11 mouse cellular contexts compared by ENCODE assay signal in genomic region chr16:34962322-34962721, GRCm38 (mm10). TPM values are rescaled to one million over a fixed set of nuclear protein-coding genes. Genes with fewer than 3 reads are reported as not detected.
DNase-seq lines count a peak whose midpoint lies in the region; ATAC-seq and TF ChIP-seq lines count a peak whose summit lies in the region.
"Had no signal": no experiment of that assay in that cellular context is flagged by ENCODE, and none has a peak within 500 bp of the region (broad histone marks: within the 10 kb centered on the region; RNA-seq: fewer than 3 reads in every experiment).

No protein-coding gene starts in this region.

- H3K4me2 ChIP-seq in embryonic facial prominence, embryonic 13.5 days = no peak overlapping the region
- H3K4me2 ChIP-seq in lung, embryonic 14.5 days = no peak overlapping the region
- no peak overlapping the region for H3K4me2 ChIP-seq in stomach, embryonic 15.5 days
- no peak overlapping the region for H3K4me2 ChIP-seq in midbrain, embryonic 11.5 days
- no peak overlapping the region for H3K4me2 ChIP-seq in liver, postnatal 0 days (ENCODE audit: low read depth, low read length)

- H3K9me3 ChIP-seq in embryonic facial prominence, embryonic 13.5 days = no peaks in the 10 kb centered on the region
- H3K9me3 ChIP-seq in embryonic facial prominence, embryonic 10.5 days = no peaks in the 10 kb centered on the region
- no peaks in the 10 kb centered on the region for H3K9me3 ChIP-seq in lung, embryonic 14.5 days (ENCODE audit: low read depth, low read length)
- H3K9me3 ChIP-seq in stomach, embryonic 15.5 days = no peaks in the 10 kb centered on the region
- no peaks in the 10 kb centered on the region for H3K9me3 ChIP-seq in midbrain, embryonic 11.5 days (ENCODE audit: control insufficient read depth, low read length)
- no peaks in the 10 kb centered on the region for H3K9me3 ChIP-seq in liver, postnatal 0 days (ENCODE audit: low read length)

- peaks cover 57% of the 10 kb centered on the region for H3K4me1 ChIP-seq in embryonic facial prominence, embryonic 13.5 days
- peaks cover 57% of the 10 kb centered on the region for H3K4me1 ChIP-seq in embryonic facial prominence, embryonic 10.5 days
- peaks cover 63% of the 10 kb centered on the region for H3K4me1 ChIP-seq in lung, embryonic 14.5 days (ENCODE audit: insufficient read depth)
- peaks cover 51% of the 10 kb centered on the region for H3K4me1 ChIP-seq in lung, adult 2 months (ENCODE audit: control insufficient read depth, insufficient read depth, low read length)
- H3K4me1 ChIP-seq in stomach, embryonic 15.5 days = peaks cover 58% of the 10 kb centered on the region
- 0 out of 2 replicates have a peak, but pooled peaks cover 2% of the 10 kb centered on the region for H3K4me1 ChIP-seq in midbrain, embryonic 11.5 days (ENCODE audit: control insufficient read depth, insufficient read depth, low read length)
- peaks cover 40% of the 10 kb centered on the region for H3K4me1 ChIP-seq in liver, postnatal 0 days (ENCODE audit: insufficient read depth)

- no peak for TF ChIP-seq EP300 in liver, postnatal 0 days (IDR thresholded peaks at IDR 0.05; ENCODE audit: low read depth)

- intact Hi-C loops in heart, postnatal 14 days (cut with DNase I) = no loop called here

- no peak overlapping the region for H3K9ac ChIP-seq in embryonic facial prominence, embryonic 13.5 days
- H3K9ac ChIP-seq in lung, embryonic 14.5 days = no peak overlapping the region
- H3K9ac ChIP-seq in stomach, embryonic 15.5 days = no peak overlapping the region
- H3K9ac ChIP-seq in midbrain, embryonic 11.5 days (ENCODE audit: low read length) = no peak overlapping the region
- H3K9ac ChIP-seq in liver, postnatal 0 days (replicated peaks) = no peak overlapping the region
- H3K9ac ChIP-seq: liver, embryonic 14.5 days had no signal

- WGBS in embryonic facial prominence, embryonic 13.5 days = 71% methylated on average over 4 of the region's 4 CpGs
- 84% methylated on average over 4 of the region's 4 CpGs for WGBS in embryonic facial prominence, embryonic 10.5 days
- 37% methylated on average over 4 of the region's 4 CpGs for WGBS in lung, embryonic 14.5 days
- 24% methylated on average over 4 of the region's 4 CpGs for WGBS in lung, adult 2 months
- WGBS in stomach, embryonic 15.5 days = 34% methylated on average over 4 of the region's 4 CpGs
- WGBS in midbrain, embryonic 11.5 days = 90% methylated on average over 4 of the region's 4 CpGs
- WGBS in liver, postnatal 0 days (ENCODE audit: insufficient replicate concordance) = 69% methylated on average over 4 of the region's 4 CpGs

- DNase-seq in embryonic facial prominence, embryonic 10.5 days (ENCODE audit: low spot score) = no peak
- peak; percentile 82 for DNase-seq in lung, embryonic 14.5 days
- DNase-seq in lung, adult 2 months = no peak
- peak; percentile 29 to 58 for DNase-seq in heart, postnatal 14 days
- no peak for DNase-seq in midbrain, embryonic 11.5 days (ENCODE audit: low spot score, missing footprints)
- no peak for DNase-seq in liver, postnatal 0 days
- DNase-seq: B cell, adult 2 months had no signal

- 0 out of 2 replicates have a peak overlapping the region, but pooled peaks have one; percentile 3 for H3K27ac ChIP-seq in embryonic facial prominence, embryonic 13.5 days
- no peak overlapping the region for H3K27ac ChIP-seq in embryonic facial prominence, embryonic 10.5 days (replicated peaks)
- H3K27ac ChIP-seq in lung, embryonic 14.5 days (ENCODE audit: low read depth) = peak overlapping the region; percentile 67
- H3K27ac ChIP-seq in stomach, embryonic 15.5 days = peak overlapping the region; percentile 71
- H3K27ac ChIP-seq in midbrain, embryonic 11.5 days (ENCODE audit: low read depth, low read length) = no peak overlapping the region
- no peak overlapping the region for H3K27ac ChIP-seq in liver, postnatal 0 days (ENCODE audit: low read depth)
- H3K27ac ChIP-seq: liver, embryonic 14.5 days had no signal

- H3K27me3 ChIP-seq in embryonic facial prominence, embryonic 13.5 days = no peaks in the 10 kb centered on the region
- H3K27me3 ChIP-seq in embryonic facial prominence, embryonic 10.5 days (replicated peaks; ENCODE audit: low read depth, poor library complexity, severe bottlenecking) = 0 out of 2 replicates have a peak, but pooled peaks cover 8% of the 10 kb centered on the region
- H3K27me3 ChIP-seq in lung, embryonic 14.5 days (ENCODE audit: insufficient read depth, low read length) = no peaks in the 10 kb centered on the region
- H3K27me3 ChIP-seq in stomach, embryonic 15.5 days (replicated peaks) = no peaks in the 10 kb centered on the region
- H3K27me3 ChIP-seq in midbrain, embryonic 11.5 days (ENCODE audit: control insufficient read depth, insufficient read depth, low read length) = no peaks in the 10 kb centered on the region
- H3K27me3 ChIP-seq in liver, postnatal 0 days (ENCODE audit: insufficient read depth, low read length) = no peaks in the 10 kb centered on the region

- 0 out of 2 replicates have a peak, but pooled peaks cover under 1% of the 10 kb centered on the region for H3K36me3 ChIP-seq in embryonic facial prominence, embryonic 13.5 days
- no peaks in the 10 kb centered on the region for H3K36me3 ChIP-seq in embryonic facial prominence, embryonic 10.5 days (replicated peaks)
- H3K36me3 ChIP-seq in lung, embryonic 14.5 days (ENCODE audit: insufficient read depth) = peaks cover 49% of the 10 kb centered on the region
- H3K36me3 ChIP-seq in stomach, embryonic 15.5 days = no peaks in the 10 kb centered on the region
- no peaks in the 10 kb centered on the region for H3K36me3 ChIP-seq in midbrain, embryonic 11.5 days (ENCODE audit: control insufficient read depth, insufficient read depth, low read length)
- H3K36me3 ChIP-seq in liver, postnatal 0 days (replicated peaks; ENCODE audit: insufficient read depth, low read length) = 0 out of 2 replicates have a peak, but pooled peaks cover 3% of the 10 kb centered on the region

- ATAC-seq in embryonic facial prominence, embryonic 13.5 days (ENCODE audit: insufficient number of reproducible peaks, insufficient read depth, low FRiP score, low TSS enrichment, low read depth) = no peak
- no peak for ATAC-seq in lung, embryonic 14.5 days (ENCODE audit: insufficient read depth)
- ATAC-seq in stomach, embryonic 15.5 days (ENCODE audit: insufficient read depth, low FRiP score, low read depth) = no peak
- ATAC-seq in midbrain, embryonic 11.5 days (ENCODE audit: low FRiP score) = no peak
- no peak for ATAC-seq in liver, postnatal 0 days

- no peak for TF ChIP-seq CTCF in lung, embryonic 14.5 days (IDR thresholded peaks at IDR 0.05; ENCODE audit: low read depth)
- no peak for TF ChIP-seq CTCF in lung, adult 2 months (IDR thresholded peaks at IDR 0.05; ENCODE audit: insufficient read depth, low read length)
- no peak for TF ChIP-seq CTCF in liver, postnatal 0 days (IDR thresholded peaks at IDR 0.05; ENCODE audit: low read depth)

- TF ChIP-seq POLR2A in lung, adult 2 months (IDR thresholded peaks at IDR 0.05; ENCODE audit: borderline replicate concordance, extremely low read depth, low read depth, low read length) = no peak

- no peak overlapping the region for H3K4me3 ChIP-seq in embryonic facial prominence, embryonic 13.5 days
- H3K4me3 ChIP-seq in embryonic facial prominence, embryonic 10.5 days = no peak overlapping the region
- H3K4me3 ChIP-seq in lung, embryonic 14.5 days (ENCODE audit: low read depth, low read length) = no peak overlapping the region
- H3K4me3 ChIP-seq in lung, adult 2 months (replicated peaks; ENCODE audit: extremely low read depth, low read depth, low read length) = no peak overlapping the region
- no peak overlapping the region for H3K4me3 ChIP-seq in stomach, embryonic 15.5 days (replicated peaks)
- H3K4me3 ChIP-seq in midbrain, embryonic 11.5 days (ENCODE audit: low read depth, low read length) = no peak overlapping the region
- H3K4me3 ChIP-seq in liver, postnatal 0 days (ENCODE audit: low read depth, low read length) = no peak overlapping the region
- H3K4me3 ChIP-seq: erythroblast, embryonic 14.5 days had no signal

RNA-seq across cellular contexts. Expression of gene Hacd2, which starts 59.9 kb away (rescaled TPM):
- polyA plus RNA-seq in embryonic facial prominence, embryonic 13.5 days (2015; fragmentation: Nextera tagmentation; extraction: Ambion mirVana) = 87.5 and 87.8 TPM in 2 replicates
- 77.4 and 77.5 TPM in 2 replicates for polyA plus RNA-seq in embryonic facial prominence, embryonic 10.5 days (2016; fragmentation: Nextera tagmentation; extraction: Ambion mirVana)
- polyA plus RNA-seq in lung, embryonic 14.5 days (2014; fragmentation: Nextera tagmentation; extraction: Ambion mirVana) = 49.7 and 50.8 TPM in 2 replicates
- 22.5 and 22.7 TPM in 2 replicates for polyA plus RNA-seq in lung, adult 2 months (2012; rRNA removed)
- 1 to 10 TPM; 8.3 to 8.5 TPM for total RNA-seq in heart, postnatal 14 days (2021)
- 97.9 and 122 TPM in 2 replicates for polyA plus RNA-seq in stomach, embryonic 15.5 days (2015; fragmentation: Nextera tagmentation; extraction: Ambion mirVana)
- polyA plus RNA-seq in midbrain, embryonic 11.5 days (2014; fragmentation: Nextera tagmentation; extraction: Ambion mirVana) = 27.2 and 28.6 TPM in 2 replicates
- polyA plus RNA-seq in liver, postnatal 0 days (2015; fragmentation: Nextera tagmentation; extraction: Ambion mirVana) = 138 and 154 TPM in 2 replicates

Comparison
In these comparisons a context has a peak if more than half of its experiments do, and no peak if none do; other contexts are left out.
1. H3K27ac ChIP-seq: peak in embryonic facial prominence, embryonic 13.5 days (single experiment), lung, embryonic 14.5 days (single experiment) and stomach, embryonic 15.5 days (single experiment); none in embryonic facial prominence, embryonic 10.5 days (single experiment), midbrain, embryonic 11.5 days (single experiment) and liver, postnatal 0 days (single experiment).
2. DNase-seq: peak in lung, embryonic 14.5 days (single experiment) and heart, postnatal 14 days (2 of 2); none in embryonic facial prominence, embryonic 10.5 days (single experiment), lung, adult 2 months (single experiment), midbrain, embryonic 11.5 days (single experiment) and liver, postnatal 0 days (single experiment).